Mouse (Mus musculus): ENCODE data around the gene Tars2.

DNA sequence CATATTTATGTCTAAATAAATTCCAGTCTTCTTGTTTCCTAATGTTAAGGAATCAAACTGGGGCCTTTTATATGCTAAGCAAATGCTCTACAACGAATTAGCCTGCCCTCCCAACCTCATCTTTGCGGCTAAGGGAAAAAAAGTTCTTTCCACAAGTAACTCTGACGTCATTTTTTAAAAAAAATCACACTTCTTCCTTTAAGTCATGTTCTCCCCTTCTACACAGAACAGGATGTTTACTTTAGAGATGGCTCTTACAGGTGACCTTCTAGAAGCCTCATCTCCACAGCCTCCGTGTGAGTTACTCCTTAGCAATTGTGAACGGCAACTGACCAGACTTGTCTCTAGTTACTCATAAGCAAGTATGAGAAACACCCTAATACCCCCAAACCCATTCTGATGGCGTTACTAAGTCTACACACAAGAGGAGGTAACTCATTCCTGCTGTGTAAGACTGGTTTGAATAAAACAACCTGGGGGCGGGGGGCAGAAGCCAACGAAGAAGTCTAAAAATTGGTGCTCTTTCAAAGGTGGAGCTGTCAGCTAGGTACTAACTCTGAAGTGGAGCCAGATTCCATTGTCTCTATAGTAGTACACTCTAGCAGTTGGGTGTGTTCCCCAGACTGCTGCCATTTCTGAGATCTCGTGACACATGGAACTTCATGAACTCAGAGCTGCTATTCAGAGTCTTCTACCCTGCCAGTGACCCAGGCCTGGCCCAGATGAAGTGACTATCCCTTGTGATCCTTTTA is 1.4 kb downstream of the Tars2 start:
- TF ChIP-seq POLR2A (IDR thresholded peaks at IDR 0.05; ENCODE audit: insufficient read length, low read depth) (no peak), TCF3 (IDR thresholded peaks at IDR 0.05; ENCODE audit: insufficient read length, low read depth) (no peak), MAX (IDR thresholded peaks at IDR 0.05; ENCODE audit: low read depth) (no peak), MYOG (IDR thresholded peaks at IDR 0.05; ENCODE audit: control insufficient read depth in 1 of 3, insufficient read depth in 1 of 3, insufficient read length in 2 of 3, low read depth in 2 of 3) (no peak), POLR2AphosphoS2 (IDR thresholded peaks at IDR 0.05; ENCODE audit: insufficient read length, low read depth) (no peak), USF1 (IDR thresholded peaks at IDR 0.05; ENCODE audit: low read depth) (no peak), TCF12 (IDR thresholded peaks at IDR 0.05; ENCODE audit: insufficient read depth, poor library complexity, severe bottlenecking) (no peak), E2F4 (IDR thresholded peaks at IDR 0.05; ENCODE audit: insufficient read depth) (no peak)
